Mouse (Mus musculus) heart, adult 18-20 months (tissue): ENCODE measurements at regions not wholly inside any gene's neighbourhood (a gene's known extent, or its start where the extent isn't known, plus 50 kb on each side); places are given as distances from the start of the nearest gene placed in this dataset.

ENCODE experiments used
- DNase-seq, 2 experiments: peaks; one replicate each; pipeline ENCODE4 v3.0.0; 2021 to 2022; ENCODE audit warnings: mixed read lengths in 1 of 2

- no peak for DNase-seq
Observed at GRCm38 (mm10) chr13:78717686-78718431, 518.3 kb upstream of the Nr2f1 start.

GRCm38 (mm10) chr13:78717159-78717558 is 517.6 kb upstream of the Nr2f1 start:
- DNase-seq: no peak

GRCm38 (mm10) chr13:78704693-78705092 is 505.1 kb upstream of the Nr2f1 start:
- no peak for DNase-seq

GRCm38 (mm10) chr13:78697814-78698519 is 498.4 kb upstream of the Nr2f1 start:
- DNase-seq: peak; percentile 4 to 7

- DNase-seq: peak in 1 of 2 experiments; percentile 6
Observed at GRCm38 (mm10) chr13:78679255-78679895, 479.8 kb upstream of the Nr2f1 start.

- no peak for DNase-seq
Observed at GRCm38 (mm10) chr13:78678241-78678640, 478.7 kb upstream of the Nr2f1 start.

- DNase-seq: no peak
Observed at GRCm38 (mm10) chr13:78658285-78658684, 458.7 kb upstream of the Nr2f1 start.

GRCm38 (mm10) chr13:78656766-78657165 is 457.2 kb upstream of the Nr2f1 start:
- no peak for DNase-seq

- no peak for DNase-seq
Observed at GRCm38 (mm10) chr13:78656196-78656595, 456.6 kb upstream of the Nr2f1 start.

GRCm38 (mm10) chr13:78650824-78651223 is 451.3 kb upstream of the Nr2f1 start:
- no peak for DNase-seq

GRCm38 (mm10) chr13:78644556-78644955 is 445.0 kb upstream of the Nr2f1 start:
- peak; percentile 33 to 64 for DNase-seq

GRCm38 (mm10) chr13:78643023-78643422 is 443.5 kb upstream of the Nr2f1 start:
- no peak for DNase-seq

GRCm38 (mm10) chr13:78642443-78642729 is 442.8 kb upstream of the Nr2f1 start:
- DNase-seq: no peak

- DNase-seq: no peak
Observed at GRCm38 (mm10) chr13:78641687-78642442, 442.3 kb upstream of the Nr2f1 start.

GRCm38 (mm10) chr13:78640340-78640739 is 440.8 kb upstream of the Nr2f1 start:
- no peak for DNase-seq

- peak in 1 of 2 experiments; percentile 3 for DNase-seq
Observed at GRCm38 (mm10) chr13:78638462-78638861, 438.9 kb upstream of the Nr2f1 start.

- no peak for DNase-seq
Observed at GRCm38 (mm10) chr13:78631609-78632008, 432.1 kb upstream of the Nr2f1 start.

- no peak for DNase-seq
Observed at GRCm38 (mm10) chr13:78629041-78629727, 429.6 kb upstream of the Nr2f1 start.

- DNase-seq: no peak
Observed at GRCm38 (mm10) chr13:78623652-78624051, 424.1 kb upstream of the Nr2f1 start.

- DNase-seq: no peak
Observed at GRCm38 (mm10) chr13:78602861-78603211, 403.3 kb upstream of the Nr2f1 start.

- DNase-seq: no peak
Observed at GRCm38 (mm10) chr13:78602211-78602860, 402.8 kb upstream of the Nr2f1 start.
